8 mouse cellular contexts compared by ENCODE assay signal in genomic region chr11:71019201-71020068, GRCm38 (mm10). TPM values are rescaled to one million over a fixed set of nuclear protein-coding genes. Genes with fewer than 3 reads are reported as not detected.
DNase-seq lines count a peak whose midpoint lies in the region; ATAC-seq and TF ChIP-seq lines count a peak whose summit lies in the region.

Gene Mis12, plus strand, starts transcription at chr11:71019611.
Gene Derl2, minus strand, starts transcription at chr11:71019841.

- H3K27ac ChIP-seq in bone marrow, adult 2 months (ENCODE audit: control insufficient read depth, insufficient read depth, low read depth, low read length, poor library complexity), result peak within 1 kb of the TSS; percentile 90
- peak within 1 kb of the TSS; percentile 97 for H3K27ac ChIP-seq in embryonic facial prominence, embryonic 15.5 days (replicated peaks)
- peak within 1 kb of the TSS; percentile 83 for H3K27ac ChIP-seq in limb, embryonic 14.5 days (replicated peaks; ENCODE audit: low read depth, low read length)
- H3K27ac ChIP-seq in midbrain, postnatal 0 days (ENCODE audit: low read depth, low read length), result peak within 1 kb of the TSS; percentile 87

- peaks cover 4% of the 10 kb centered on the region; the same call in 1 of the 2 replicates for H3K4me1 ChIP-seq in bone marrow, adult 2 months (ENCODE audit: control insufficient read depth, insufficient read depth, low read length)
- H3K4me1 ChIP-seq in embryonic facial prominence, embryonic 15.5 days, result peaks cover 21% of the 10 kb centered on the region
- peaks cover 20% of the 10 kb centered on the region for H3K4me1 ChIP-seq in limb, embryonic 14.5 days (ENCODE audit: control insufficient read depth, insufficient read depth, low read length)
- H3K4me1 ChIP-seq in midbrain, postnatal 0 days (ENCODE audit: insufficient read depth, low read length), result peaks cover 8% of the 10 kb centered on the region

- no peaks in the 10 kb centered on the region for H3K9me3 ChIP-seq in embryonic facial prominence, embryonic 15.5 days (replicated peaks)
- no peaks in the 10 kb centered on the region for H3K9me3 ChIP-seq in limb, embryonic 14.5 days (ENCODE audit: control insufficient read depth, low read length)
- H3K9me3 ChIP-seq in midbrain, postnatal 0 days (ENCODE audit: low read length), result no peaks in the 10 kb centered on the region

- TF ChIP-seq POLR2A in bone marrow, adult 2 months (IDR thresholded peaks at IDR 0.05; ENCODE audit: borderline replicate concordance, control insufficient read depth, low read depth, low read length), result peak; percentile 85
- peak; percentile 69; the same call in 1 of the 2 replicates for TF ChIP-seq POLR2A in limb, embryonic 14.5 days (IDR thresholded peaks at IDR 0.05; ENCODE audit: borderline replicate concordance, extremely low read depth, insufficient read depth, insufficient read length)

- under 1% methylated on average over 70 of the region's 71 CpGs for WGBS in bone marrow, adult 2 months
- under 1% methylated on average over 71 of the region's 71 CpGs for WGBS in embryonic facial prominence, embryonic 15.5 days
- WGBS in limb, embryonic 14.5 days, result under 1% methylated on average over 68 of the region's 71 CpGs
- under 1% methylated on average over 66 of the region's 71 CpGs for WGBS in midbrain, postnatal 0 days

- peaks cover 12% of the 10 kb centered on the region; the same call in 1 of the 2 replicates for H3K36me3 ChIP-seq in embryonic facial prominence, embryonic 15.5 days
- H3K36me3 ChIP-seq in limb, embryonic 14.5 days (ENCODE audit: control insufficient read depth, insufficient read depth, low read length), result peaks cover 24% of the 10 kb centered on the region
- no peaks in the 10 kb centered on the region for H3K36me3 ChIP-seq in midbrain, postnatal 0 days (ENCODE audit: insufficient read depth, low read length)

- H3K9ac ChIP-seq in embryonic facial prominence, embryonic 15.5 days, result peak within 1 kb of the TSS; percentile 93
- H3K9ac ChIP-seq in limb, embryonic 14.5 days (ENCODE audit: low read depth, low read length, severe bottlenecking), result peak within 1 kb of the TSS; percentile 85
- peak within 1 kb of the TSS; percentile 93 for H3K9ac ChIP-seq in midbrain, postnatal 0 days (replicated peaks; ENCODE audit: low read length, poor library complexity, severe bottlenecking)

- H3K27me3 ChIP-seq in embryonic facial prominence, embryonic 15.5 days, result no peaks in the 10 kb centered on the region
- no peaks in the 10 kb centered on the region for H3K27me3 ChIP-seq in limb, embryonic 14.5 days (ENCODE audit: control insufficient read depth, insufficient read depth, low read length)
- no peaks in the 10 kb centered on the region for H3K27me3 ChIP-seq in midbrain, postnatal 0 days (ENCODE audit: insufficient read depth, low read length)

- no peak for TF ChIP-seq CTCF in bone marrow, adult 2 months (IDR thresholded peaks at IDR 0.05; ENCODE audit: control insufficient read depth, insufficient read depth, low read length)
- no peak for TF ChIP-seq CTCF in midbrain, postnatal 0 days (IDR thresholded peaks at IDR 0.05)

- peak within 1 kb of the TSS; percentile 74 for H3K4me2 ChIP-seq in embryonic facial prominence, embryonic 15.5 days (replicated peaks)
- H3K4me2 ChIP-seq in limb, embryonic 14.5 days (replicated peaks; ENCODE audit: low read depth, low read length, severe bottlenecking), result peak within 1 kb of the TSS; percentile 82
- H3K4me2 ChIP-seq in midbrain, postnatal 0 days (ENCODE audit: low read depth, low read length, poor library complexity, severe bottlenecking), result peak within 1 kb of the TSS; percentile 80

- peak within 1 kb of the TSS; percentile 98 for H3K4me3 ChIP-seq in bone marrow, adult 2 months (replicated peaks; ENCODE audit: control insufficient read depth, low read depth, low read length)
- peak within 1 kb of the TSS; percentile 99 for H3K4me3 ChIP-seq in embryonic facial prominence, embryonic 15.5 days (replicated peaks)
- H3K4me3 ChIP-seq in limb, embryonic 14.5 days (replicated peaks; ENCODE audit: low read length), result peak within 1 kb of the TSS; percentile 91
- peak within 1 kb of the TSS; percentile 91 for H3K4me3 ChIP-seq in midbrain, postnatal 0 days (ENCODE audit: low read depth, low read length)

- peak; percentile 100 for DNase-seq in 416B (ENCODE audit: low read depth)
- peak; percentile 99 for DNase-seq in heart, adult 8-10 months (ENCODE audit: low spot score)
- peak; percentile 100 for DNase-seq in kidney, adult 9 months
- DNase-seq in limb, embryonic 14.5 days (ENCODE audit: low spot score), result peak; percentile 99
- peak; percentile 100 for DNase-seq in midbrain, postnatal 0 days (ENCODE audit: low spot score)
- peak; percentile 93 to 94 for DNase-seq in spleen, postnatal 14 days (ENCODE audit: low spot score in 2 of 2)

- peak; percentile 100 for ATAC-seq in embryonic facial prominence, embryonic 15.5 days (ENCODE audit: insufficient number of reproducible peaks, low FRiP score, low TSS enrichment, low read depth)
- peak; percentile 100 for ATAC-seq in limb, embryonic 14.5 days (ENCODE audit: low FRiP score, low read depth)
- peak; percentile 100 for ATAC-seq in midbrain, postnatal 0 days (ENCODE audit: low FRiP score)

RNA-seq across cellular contexts. Expression of gene Mis12, which starts in this region (rescaled TPM):
- 22.1 and 29.4 TPM in 2 replicates for polyA plus RNA-seq in bone marrow, adult 2 months (2011; ENCODE audit: insufficient read depth, insufficient read length, low replicate concordance, missing spikeins)
- 42.3 TPM in 2 replicates for polyA plus RNA-seq in embryonic facial prominence, embryonic 15.5 days (2015; fragmentation: Nextera tagmentation; extraction: Ambion mirVana)
- 1 to 10 TPM; 5.6 to 9.2 (median 6.9) TPM for total RNA-seq in heart, adult 8-10 months (2022)
- 15.2 and 23.1 TPM in 2 replicates for polyA plus RNA-seq in limb, embryonic 14.5 days (2012; rRNA removed)
- polyA plus RNA-seq in limb, embryonic 14.5 days (2014; fragmentation: Nextera tagmentation; extraction: Ambion mirVana), result 30.4 and 32.5 TPM in 2 replicates
- 7.6 and 11.3 TPM in 2 replicates for total RNA-seq in midbrain, postnatal 0 days (2014; rRNA removed)
- polyA plus RNA-seq in midbrain, postnatal 0 days (2015; fragmentation: Nextera tagmentation; extraction: Ambion mirVana), result 12.7 and 13.1 TPM in 2 replicates

RNA-seq across cellular contexts. Expression of gene Derl2, which starts in this region (rescaled TPM):
- 16.8 and 37.9 TPM in 2 replicates for polyA plus RNA-seq in bone marrow, adult 2 months (2011; ENCODE audit: insufficient read depth, insufficient read length, low replicate concordance, missing spikeins)
- polyA plus RNA-seq in embryonic facial prominence, embryonic 15.5 days (2015; fragmentation: Nextera tagmentation; extraction: Ambion mirVana), result 40.5 and 43.5 TPM in 2 replicates
- 10 to 100 TPM; 30.2 to 42.5 (median 34.6) TPM for total RNA-seq in heart, adult 8-10 months (2022)
- 26.9 and 31.4 TPM in 2 replicates for polyA plus RNA-seq in limb, embryonic 14.5 days (2012; rRNA removed)
- 39.4 and 41.1 TPM in 2 replicates for polyA plus RNA-seq in limb, embryonic 14.5 days (2014; fragmentation: Nextera tagmentation; extraction: Ambion mirVana)
- total RNA-seq in midbrain, postnatal 0 days (2014; rRNA removed), result 27.7 and 48.4 TPM in 2 replicates
- polyA plus RNA-seq in midbrain, postnatal 0 days (2015; fragmentation: Nextera tagmentation; extraction: Ambion mirVana), result 24.0 and 26.1 TPM in 2 replicates

Comparison
In these comparisons a context has a peak if more than half of its experiments do, and no peak if none do; other contexts are left out.
1. Peak in every context shown above with its lines: DNase-seq, ATAC-seq, H3K4me3 ChIP-seq and H3K27ac ChIP-seq.